Mouse (Mus musculus): ENCODE results near the gene Pak4. TPM values are rescaled to one million over a fixed set of nuclear protein-coding genes. Genes with fewer than 3 reads are reported as not detected.
"Not testable (repeated sequence)": the region's sequence is repeated elsewhere in the genome, so short reads cannot be mapped to it uniquely, and the experiment has no call there.

Gene Pak4
- polyA plus RNA-seq, 1 experiment from 2014 or later: 17.9 TPM

- H3K27ac ChIP-seq (replicated peaks): no peak overlapping the region
- no peak overlapping the region for H3K4me2 ChIP-seq
- peaks cover 17% of the 10 kb centered on the region; the same call in 1 of the 2 replicates for H3K4me1 ChIP-seq (replicated peaks)
- no peak overlapping the region for H3K9ac ChIP-seq
- H3K36me3 ChIP-seq (replicated peaks): no peaks in the 10 kb centered on the region
- H3K9me3 ChIP-seq (replicated peaks): no peaks in the 10 kb centered on the region
- H3K4me3 ChIP-seq (replicated peaks): no peak overlapping the region
- WGBS (ENCODE audit: insufficient replicate concordance): 23% methylated on average over 14 of the region's 14 CpGs
- no peak for ATAC-seq (ENCODE audit: insufficient read depth)
- peaks cover 61% of the 10 kb centered on the region for H3K27me3 ChIP-seq
These were observed 52.7 kb downstream of the Pak4 start for GRCm38 (mm10) chr7:28545048-28545890.

DNA sequence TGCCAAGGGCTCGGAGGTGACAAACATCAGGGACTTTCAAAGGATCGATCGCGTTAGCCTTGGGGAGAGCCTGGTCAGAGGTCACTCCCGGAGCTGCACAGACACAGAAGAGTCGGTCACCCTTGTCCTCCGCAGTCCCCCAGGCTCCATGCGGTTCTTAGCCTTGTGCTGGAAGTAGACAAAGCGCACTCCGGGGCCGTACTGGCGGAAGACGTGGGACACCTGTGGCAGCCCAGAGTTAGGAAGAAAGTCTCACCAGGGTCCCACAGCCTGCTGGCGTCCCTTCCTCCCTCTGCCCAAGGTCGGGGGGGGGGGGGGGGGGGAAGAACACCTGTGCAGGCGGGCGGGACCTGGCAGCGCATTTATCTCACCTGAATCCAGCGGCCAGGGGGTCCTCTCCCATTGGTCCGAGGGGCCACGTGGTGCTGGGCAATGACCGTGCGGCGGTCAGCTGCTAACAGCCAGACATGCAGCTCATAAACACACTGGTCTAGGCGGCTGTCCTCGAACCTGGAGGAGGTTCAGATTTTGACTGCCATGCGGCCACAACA lies 53.9 kb downstream of the Pak4 start:
- Histone ChIP-seq H3K27ac (replicated peaks) (no peak overlapping the region), H3K4me1 (replicated peaks) (peaks cover 17% of the 10 kb centered on the region; the same call in 1 of the 2 replicates), H3K4me3 (replicated peaks) (no peak overlapping the region), H3K36me3 (replicated peaks) (no peaks in the 10 kb centered on the region), H3K9ac (no peak overlapping the region), H3K27me3 (peaks cover 61% of the 10 kb centered on the region), H3K9me3 (replicated peaks) (no peaks in the 10 kb centered on the region), H3K4me2 (peak overlapping the region; percentile 45)
- ATAC-seq (ENCODE audit: insufficient read depth): no peak; the same call in 1 of the 2 replicates
- 12% methylated on average over 26 of the region's 27 CpGs for WGBS (ENCODE audit: insufficient replicate concordance)

- no peak within 1 kb of the TSS for H3K27ac ChIP-seq (replicated peaks)
- WGBS (ENCODE audit: insufficient replicate concordance): 51% methylated on average over 4 of the region's 4 CpGs
These were observed 57.5 kb downstream of the Pak4 start, which contains the start of gene Sycn for GRCm38 (mm10) chr7:28540526-28540925. TSS of gene Sycn (plus strand) at chr7:28540885.

GRCm38 (mm10) chr7:28538886-28539285 lies 59.1 kb downstream of the Pak4 start:
- ATAC-seq (ENCODE audit: insufficient read depth); H3K36me3 ChIP-seq (replicated peaks); H3K9ac ChIP-seq; H3K4me2 ChIP-seq; H3K4me3 ChIP-seq (replicated peaks); H3K4me1 ChIP-seq (replicated peaks); H3K27ac ChIP-seq (replicated peaks); H3K9me3 ChIP-seq (replicated peaks): not testable (repeated sequence)
- peaks cover 12% of the 10 kb centered on the region for H3K27me3 ChIP-seq
- 68% methylated on average over 6 of the region's 6 CpGs for WGBS (ENCODE audit: insufficient replicate concordance)

More at GRCm38 (mm10) chr7:28540526-28540925, 57.5 kb downstream of the Pak4 start, which contains the start of gene Sycn:
- 0 out of 2 replicates have a peak, but pooled peaks cover 6% of the 10 kb centered on the region for H3K4me1 ChIP-seq (replicated peaks)
- no peaks in the 10 kb centered on the region for H3K9me3 ChIP-seq (replicated peaks)
- ATAC-seq (ENCODE audit: insufficient read depth): no peak
- no peak within 1 kb of the TSS for H3K4me3 ChIP-seq (replicated peaks)
- H3K36me3 ChIP-seq (replicated peaks): no peaks in the 10 kb centered on the region
- peaks cover 29% of the 10 kb centered on the region for H3K27me3 ChIP-seq
- no peak within 1 kb of the TSS for H3K9ac ChIP-seq
- H3K4me2 ChIP-seq: no peak within 1 kb of the TSS

DNA sequence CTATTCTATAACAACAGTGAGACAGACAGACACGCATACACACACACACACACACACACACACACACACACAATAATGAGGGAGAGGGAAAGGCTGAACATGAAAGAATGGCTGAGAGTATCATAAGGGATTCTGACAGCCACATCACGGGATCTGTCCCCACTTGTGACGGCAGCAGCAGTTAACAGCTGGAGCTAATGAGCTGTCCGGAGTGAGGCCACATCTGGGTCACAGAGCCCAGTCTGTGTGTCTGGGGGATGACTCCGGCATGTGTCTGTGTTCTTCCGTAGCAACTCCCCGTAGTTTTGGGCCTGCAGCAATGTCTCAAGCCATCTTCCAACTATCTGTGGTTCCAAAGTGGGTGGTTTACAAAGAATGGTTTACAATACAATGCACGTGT lies 66.0 kb downstream of the Pak4 start:
- Histone ChIP-seq H3K27me3 (no peaks in the 10 kb centered on the region), H3K4me1 (replicated peaks) (peaks cover 9% of the 10 kb centered on the region), H3K27ac (replicated peaks) (no peak overlapping the region), H3K4me3 (replicated peaks) (no peak overlapping the region), H3K36me3 (replicated peaks) (no peaks in the 10 kb centered on the region), H3K9me3 (replicated peaks) (no peaks in the 10 kb centered on the region), H3K4me2 (no peak overlapping the region), H3K9ac (no peak overlapping the region)
- 70% methylated on average over 8 of the region's 8 CpGs for WGBS (ENCODE audit: insufficient replicate concordance)
- no peak for ATAC-seq (ENCODE audit: insufficient read depth)

GRCm38 (mm10) chr7:28527922-28528719 lies 69.9 kb downstream of the Pak4 start:
- Histone ChIP-seq H3K4me2 (peak overlapping the region; percentile 34), H3K4me3 (replicated peaks) (no peak overlapping the region), H3K27ac (replicated peaks) (no peak overlapping the region), H3K9me3 (replicated peaks) (no peaks in the 10 kb centered on the region), H3K27me3 (no peaks in the 10 kb centered on the region), H3K36me3 (replicated peaks) (no peaks in the 10 kb centered on the region), H3K9ac (no peak overlapping the region), H3K4me1 (replicated peaks) (peaks cover 9% of the 10 kb centered on the region)
- peak; percentile 54; the same call in 1 of the 2 replicates for ATAC-seq (ENCODE audit: insufficient read depth)
- WGBS (ENCODE audit: insufficient replicate concordance): 4% methylated on average over 19 of the region's 19 CpGs

DNA sequence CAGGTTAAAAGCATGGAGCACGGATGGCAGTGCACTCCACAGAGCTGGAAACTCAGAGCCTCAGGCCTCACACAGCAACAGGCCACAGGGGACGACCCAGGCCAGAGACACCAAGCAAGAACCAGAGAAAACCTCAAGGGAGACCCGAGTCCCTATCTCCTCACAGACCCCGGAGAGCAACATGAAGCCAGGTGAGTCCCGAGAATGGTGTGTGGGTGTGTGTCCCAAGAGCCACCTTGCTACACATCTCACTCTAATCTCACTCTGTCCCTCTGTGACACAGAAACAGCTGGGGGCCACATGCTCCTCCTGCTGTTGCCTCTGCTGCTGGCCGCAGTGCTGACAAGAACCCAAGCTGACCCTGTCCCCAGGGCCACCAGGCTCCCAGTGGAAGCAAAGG lies 75.4 kb downstream of the Pak4 start, which contains the start of gene Ifnl3:
Gene Ifnl3 (plus strand): TSS at position 301 of the 400 bp plus-strand sequence.
- H3K9ac ChIP-seq; H3K27ac ChIP-seq (replicated peaks); H3K27me3 ChIP-seq; H3K4me3 ChIP-seq (replicated peaks); H3K9me3 ChIP-seq (replicated peaks); H3K4me1 ChIP-seq (replicated peaks); ATAC-seq (ENCODE audit: insufficient read depth); H3K4me2 ChIP-seq; H3K36me3 ChIP-seq (replicated peaks): not testable (repeated sequence)
- 59% methylated on average over 5 of the region's 6 CpGs for WGBS (ENCODE audit: insufficient replicate concordance)

- 60% methylated on average over 8 of the region's 8 CpGs for WGBS (ENCODE audit: insufficient replicate concordance)
- no peak overlapping the region for H3K9ac ChIP-seq
- no peaks in the 10 kb centered on the region for H3K9me3 ChIP-seq (replicated peaks)
- no peak overlapping the region for H3K4me3 ChIP-seq (replicated peaks)
- H3K36me3 ChIP-seq (replicated peaks): no peaks in the 10 kb centered on the region
- no peak overlapping the region for H3K27ac ChIP-seq (replicated peaks)
- H3K4me1 ChIP-seq (replicated peaks): no peaks in the 10 kb centered on the region
- no peak overlapping the region for H3K4me2 ChIP-seq
- no peak for ATAC-seq (ENCODE audit: insufficient read depth)
- no peaks in the 10 kb centered on the region for H3K27me3 ChIP-seq
These were observed 86.5 kb downstream of the Pak4 start for GRCm38 (mm10) chr7:28511441-28511840.

DNA sequence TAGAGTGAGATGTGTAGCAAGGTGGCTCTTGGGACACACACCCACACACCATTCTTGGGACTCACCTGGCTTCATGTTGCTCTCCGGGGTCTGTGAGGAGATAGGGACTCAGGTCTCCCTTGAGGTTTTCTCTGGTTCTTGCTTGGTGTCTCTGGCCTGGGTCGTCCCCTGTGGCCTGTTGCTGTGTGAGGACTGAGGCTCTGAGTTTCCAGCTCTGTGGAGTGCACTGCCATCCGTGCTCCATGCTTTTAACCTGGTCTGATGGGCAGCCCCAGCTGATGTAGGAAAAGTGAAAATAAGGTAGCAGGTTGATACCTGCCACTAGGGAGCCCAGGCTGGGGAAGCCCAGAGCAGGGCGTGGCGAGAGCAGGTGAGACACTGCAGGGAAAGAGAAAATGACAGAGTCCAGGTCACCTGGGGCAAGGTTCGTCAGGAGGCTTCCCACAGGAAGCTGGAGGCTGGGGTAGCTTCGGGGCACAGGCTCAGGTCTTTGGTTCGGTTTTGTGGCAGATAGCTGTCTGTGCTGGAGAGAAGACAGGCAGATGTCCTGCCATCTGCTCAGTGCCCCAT lies 87.5 kb downstream of the Pak4 start, which contains the start of gene Ifnl2:
Gene Ifnl2 (minus strand): TSS at position 51 of the 570 bp plus-strand sequence.
- H3K27me3 ChIP-seq; ATAC-seq (ENCODE audit: insufficient read depth); H3K9me3 ChIP-seq (replicated peaks); H3K9ac ChIP-seq; H3K36me3 ChIP-seq (replicated peaks); H3K4me3 ChIP-seq (replicated peaks); H3K4me2 ChIP-seq; H3K4me1 ChIP-seq (replicated peaks); H3K27ac ChIP-seq (replicated peaks): not testable (repeated sequence)
- 32% methylated on average over 8 of the region's 8 CpGs for WGBS (ENCODE audit: insufficient replicate concordance)

GRCm38 (mm10) chr7:28509121-28509520 lies 88.9 kb downstream of the Pak4 start:
- not testable (repeated sequence) for H3K4me3 ChIP-seq (replicated peaks); H3K36me3 ChIP-seq (replicated peaks); H3K9me3 ChIP-seq (replicated peaks); H3K27ac ChIP-seq (replicated peaks); H3K4me1 ChIP-seq (replicated peaks); H3K27me3 ChIP-seq; H3K4me2 ChIP-seq; ATAC-seq (ENCODE audit: insufficient read depth); H3K9ac ChIP-seq
- WGBS (ENCODE audit: insufficient replicate concordance): 53% methylated on average over 2 of the region's 2 CpGs
